Mouse (Mus musculus) liver, adult 2 months (tissue): ENCODE measurements around the gene Sufu.

Source experiments
- CTCF ChIP-seq: fragments of 200-500 bp; IDR thresholded peaks from 2 replicates; pipeline ENCODE4 v1.5.1; 2011; ENCODE audit warnings: low read depth, low read length, control low read depth
- POLR2A ChIP-seq: fragments of 200-500 bp; IDR thresholded peaks from 2 replicates; pipeline ENCODE4 v1.6.1; 2011; ENCODE audit warnings: low read length, control low read depth; ENCODE audit not compliant: insufficient read depth; ENCODE audit errors: extremely low read depth

DNA sequence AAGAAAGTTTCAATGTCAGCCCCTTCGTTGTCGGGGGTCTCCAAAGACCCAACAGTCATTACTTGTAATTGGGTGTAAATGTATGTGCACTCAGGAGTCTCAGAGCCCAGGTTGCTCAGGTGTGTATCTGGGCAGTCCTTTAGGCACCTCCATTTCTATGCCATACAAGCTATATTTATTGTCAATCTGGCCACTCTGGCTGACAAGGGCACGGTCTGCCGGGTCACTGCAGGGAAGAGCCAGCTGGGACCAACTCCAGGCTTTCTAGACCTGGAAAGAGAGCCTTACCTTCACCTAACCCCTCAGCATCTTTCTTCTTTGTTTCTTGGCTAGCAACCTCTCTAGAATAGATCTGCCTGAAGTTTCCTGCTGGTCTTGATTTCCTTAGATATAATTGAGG is 113.0 kb downstream of the Sufu start:
- no peak for TF ChIP-seq CTCF
- no peak for TF ChIP-seq POLR2A
